Mouse (Mus musculus): ENCODE measurements around the gene Rai14.

GRCm38 (mm10) chr15:10688686-10689085 is 25.7 kb downstream of the Rai14 start:
- TF ChIP-seq CTCF (IDR thresholded peaks at IDR 0.05; ENCODE audit: low read depth) (no peak), EP300 (IDR thresholded peaks at IDR 0.05; ENCODE audit: low read depth) (no peak)
